Mouse (Mus musculus) MEL (cell line): ENCODE data around the gene Myo9b. TPM values are rescaled to one million over a fixed set of nuclear protein-coding genes. Genes with fewer than 3 reads are reported as not detected.

Source experiments
- DNase-seq: peaks from one replicate; pipeline ENCODE4 v3.0.0; 2011; ENCODE audit warnings: low read depth, low spot score
- H3K27ac ChIP-seq: 2 replicates; pipeline ENCODE4 v1.5.1; 2012; ENCODE audit warnings: low read depth, mild to moderate bottlenecking, control low read depth, low read length, moderate library complexity; ENCODE audit not compliant: control insufficient read depth
- H3K27me3 ChIP-seq, 2 experiments: fragments of 150-350 bp in 1 of 2; sonication (generic) in 1 of 2; 2 replicates each; pipeline ENCODE4 v1.6.1; 2012; ENCODE audit warnings: low read length in 2 of 2, mild to moderate bottlenecking in 2 of 2, improper control_type of control experiment in 1 of 2, moderate library complexity in 1 of 2; ENCODE audit not compliant: insufficient read depth in 2 of 2, control insufficient read depth in 1 of 2
- H3K36me3 ChIP-seq, 2 experiments: 2 replicates each; pipeline ENCODE4 v1.6.1; 2012 to 2014; ENCODE audit warnings: low read length in 2 of 2, improper control_type of control experiment in 1 of 2, inconsistent platforms in 1 of 2, mild to moderate bottlenecking in 1 of 2; ENCODE audit not compliant: insufficient read depth in 2 of 2, control insufficient read depth in 1 of 2
- H3K4me1 ChIP-seq, 2 experiments: fragments of 150-350 bp in 1 of 2; sonication (generic) in 1 of 2; 2 replicates each; pipeline ENCODE4 v1.6.1; 2012; ENCODE audit warnings: low read length in 2 of 2, improper control_type of control experiment in 1 of 2, mild to moderate bottlenecking in 1 of 2; ENCODE audit not compliant: insufficient read depth in 2 of 2, control insufficient read depth in 1 of 2
- H3K4me3 ChIP-seq, 2 experiments: fragments of 150-350 bp in 1 of 2; sonication (generic) in 1 of 2; 2 replicates each; pipeline ENCODE4 v1.5.1; 2012; ENCODE audit warnings: low read depth in 2 of 2, low read length in 2 of 2, mild to moderate bottlenecking in 2 of 2, moderate library complexity in 2 of 2, control low read depth in 1 of 2, improper control_type of control experiment in 1 of 2; ENCODE audit not compliant: control insufficient read depth in 1 of 2, insufficient read depth in 1 of 2
- H3K79me2 ChIP-seq: 2 replicates; pipeline ENCODE4 v1.6.1; 2012; ENCODE audit warnings: mild to moderate bottlenecking, low read length, moderate library complexity; ENCODE audit not compliant: control insufficient read depth, poor library complexity, insufficient read depth
- H3K9ac ChIP-seq: 2 replicates; pipeline ENCODE4 v1.6.1; 2012; ENCODE audit warnings: low read depth, mild to moderate bottlenecking, control low read depth, low read length, moderate library complexity; ENCODE audit not compliant: control insufficient read depth, poor library complexity, severe bottlenecking
- H3K9me3 ChIP-seq: fragments of 150-350 bp; sonication (generic); replicated peaks from 2 replicates; pipeline ENCODE4 v1.6.1; 2012; ENCODE audit warnings: mild to moderate bottlenecking, low read length, improper control_type of control experiment, moderate library complexity; ENCODE audit not compliant: insufficient read depth
- BHLHE40 ChIP-seq: IDR thresholded peaks from 2 replicates; pipeline ENCODE4 v1.6.1; 2012; ENCODE audit warnings: low read depth, mild to moderate bottlenecking, inconsistent platforms, low read length, improper control_type of control experiment, borderline replicate concordance
- CTCF ChIP-seq, 3 experiments: IDR thresholded peaks in 2 of 3; conservative IDR thresholded peaks in 1 of 3; 2 replicates each; pipeline ENCODE4 v1.5.1; 2011 to 2012; ENCODE audit warnings: low read length in 3 of 3, low read depth in 2 of 3, mild to moderate bottlenecking in 2 of 3, improper control_type of control experiment in 1 of 3, inconsistent platforms in 1 of 3, mixed read lengths in 1 of 3, moderate library complexity in 1 of 3; ENCODE audit not compliant: control insufficient read depth in 1 of 3, insufficient read depth in 1 of 3, poor library complexity in 1 of 3, severe bottlenecking in 1 of 3
- ELF1 ChIP-seq: IDR thresholded peaks from 2 replicates; pipeline ENCODE4 v1.6.1; 2014; ENCODE audit warnings: low read depth, mild to moderate bottlenecking, inconsistent platforms, low read length, improper control_type of control experiment, moderate library complexity
- EP300 ChIP-seq, 2 experiments: IDR thresholded peaks; 2 replicates each; pipeline ENCODE4 v1.6.1; 2011; ENCODE audit warnings: improper control_type of control experiment in 2 of 2, low read length in 2 of 2, low read depth in 1 of 2, mild to moderate bottlenecking in 1 of 2
- GABPA ChIP-seq: IDR thresholded peaks from 2 replicates; pipeline ENCODE4 v1.6.1; 2012; ENCODE audit warnings: low read depth, mild to moderate bottlenecking, inconsistent platforms, low read length, improper control_type of control experiment, moderate library complexity
- JUND ChIP-seq: IDR thresholded peaks from 2 replicates; pipeline ENCODE4 v1.6.1; 2011; ENCODE audit warnings: low read depth, mild to moderate bottlenecking, improper control_type of control experiment, low read length
- MEF2A ChIP-seq: IDR thresholded peaks from 2 replicates; pipeline ENCODE4 v1.6.1; 2014; ENCODE audit warnings: low read depth, mild to moderate bottlenecking, inconsistent platforms, low read length, improper control_type of control experiment; ENCODE audit not compliant: poor library complexity, insufficient replicate concordance, severe bottlenecking; ENCODE audit errors: extremely low read depth
- MXI1 ChIP-seq: IDR thresholded peaks from 2 replicates; pipeline ENCODE4 v1.6.1; 2011; ENCODE audit warnings: mild to moderate bottlenecking, low read depth, low read length, improper control_type of control experiment
- MYC ChIP-seq: IDR thresholded peaks from 2 replicates; pipeline ENCODE4 v1.6.1; 2011; ENCODE audit warnings: low read depth, mild to moderate bottlenecking, low read length, improper control_type of control experiment, moderate library complexity
- NRF1 ChIP-seq: IDR thresholded peaks from 2 replicates; pipeline ENCODE4 v1.6.1; 2014; ENCODE audit warnings: low read depth, mild to moderate bottlenecking, inconsistent platforms, low read length, improper control_type of control experiment, moderate library complexity; ENCODE audit not compliant: poor library complexity, insufficient read depth, severe bottlenecking
- POLR2A ChIP-seq, 2 experiments: IDR thresholded peaks; 2 replicates each; pipeline ENCODE4 v1.6.1; 2011 to 2012; ENCODE audit warnings: low read length in 2 of 2, mild to moderate bottlenecking in 2 of 2, control low read depth in 1 of 2, improper control_type of control experiment in 1 of 2, low read depth in 1 of 2, moderate library complexity in 1 of 2; ENCODE audit not compliant: control insufficient read depth in 1 of 2, insufficient read depth in 1 of 2, poor library complexity in 1 of 2
- POLR2AphosphoS2 ChIP-seq: IDR thresholded peaks from 2 replicates; pipeline ENCODE4 v1.6.1; 2011; ENCODE audit warnings: low read length, improper control_type of control experiment
- RAD21 ChIP-seq: IDR thresholded peaks from 2 replicates; pipeline ENCODE4 v1.6.1; 2011; ENCODE audit warnings: mild to moderate bottlenecking, low read depth, low read length, improper control_type of control experiment
- SMC3 ChIP-seq: IDR thresholded peaks from 2 replicates; pipeline ENCODE4 v1.6.1; 2011; ENCODE audit warnings: low read depth, low read length, improper control_type of control experiment
- TBP ChIP-seq: IDR thresholded peaks from 2 replicates; pipeline ENCODE4 v1.8.0; 2011; ENCODE audit warnings: low read depth, low read length, improper control_type of control experiment
- ZKSCAN1 ChIP-seq: IDR thresholded peaks from 2 replicates; pipeline ENCODE4 v1.6.1; 2012; ENCODE audit warnings: low read depth, mild to moderate bottlenecking, inconsistent platforms, low read length, improper control_type of control experiment, moderate library complexity
- ZMIZ1 ChIP-seq: IDR thresholded peaks from 2 replicates; pipeline ENCODE4 v1.6.1; 2012; ENCODE audit warnings: low read depth, mild to moderate bottlenecking, inconsistent platforms, low read length, improper control_type of control experiment, moderate library complexity
- ZNF384 ChIP-seq: IDR thresholded peaks from 2 replicates; pipeline ENCODE4 v1.6.1; 2012; ENCODE audit warnings: low read depth, mild to moderate bottlenecking, inconsistent platforms, low read length, improper control_type of control experiment
- polyA plus RNA-seq, 2 experiments: library from polyadenylated mRNA; stranded (reverse) in 1 of 2; unstranded in 1 of 2; fragments of >175 nt in 1 of 2; fragments of >200 nt in 1 of 2; gene quantifications; 2 replicates each; pipeline versions ENCODE4 v1.2.1 to v1.2.4; 2012; ENCODE audit warnings: low replicate concordance in 2 of 2, low read depth in 1 of 2; ENCODE audit not compliant: insufficient read length in 2 of 2, insufficient read depth in 1 of 2, missing spikeins in 1 of 2
- total RNA-seq: library from RNA; depleted of rRNA; stranded (reverse); fragments of 300-350 nt; gene quantifications from 2 replicates; pipeline ENCODE4 v1.2.3, GENCODE M21; 2012

Myo9b gene
- total and polyA plus RNA-seq, 3 experiments, result 35.8 to 54.8 (median 52.3) TPM

GRCm38 (mm10) chr8:71400826-71401225 lies 128.3 kb downstream of the Myo9b start:
- Histone ChIP-seq H3K4me3 (no peak overlapping the region), H3K36me3 (peaks cover 0 to 11% of the 10 kb centered on the region in 2 experiments; a peak in 2 of 4 replicates), H3K79me2 (peaks cover 16% of the 10 kb centered on the region), H3K4me1 (peaks cover 0 to 13% of the 10 kb centered on the region in 2 experiments; a peak in 2 of 4 replicates), H3K9ac (no peak overlapping the region), H3K27ac (no peak overlapping the region), H3K9me3 (no peaks in the 10 kb centered on the region), H3K27me3 (no peaks in the 10 kb centered on the region)
- no peak for DNase-seq
- TF ChIP-seq POLR2A (IDR thresholded peaks at IDR 0.05; ENCODE audit: control insufficient read depth in 1 of 2, insufficient read depth in 1 of 2, low read depth in 1 of 2, low read length in 2 of 2, poor library complexity in 1 of 2), result 0 out of 4 replicates have a peak, but pooled peaks of 1 of the 2 experiments have one; percentile 19
- TF ChIP-seq RAD21, result no peak

- no peak overlapping the region for H3K9ac ChIP-seq
- no peaks in the 10 kb centered on the region for H3K9me3 ChIP-seq
- no peaks in the 10 kb centered on the region for H3K27me3 ChIP-seq
- H3K4me1 ChIP-seq, result peaks cover 0 to 8% of the 10 kb centered on the region in 2 experiments; a peak in 2 of 4 replicates
- TF ChIP-seq MEF2A (no peak), ZKSCAN1 (no peak), POLR2AphosphoS2 (0 out of 2 replicates have a peak, but pooled peaks have one; percentile 30)
- H3K27ac ChIP-seq, result no peak overlapping the region
- no peak for DNase-seq
- no peak overlapping the region for H3K4me3 ChIP-seq
- H3K79me2 ChIP-seq, result peaks cover 22% of the 10 kb centered on the region
- H3K36me3 ChIP-seq, result peaks cover 0 to 7% of the 10 kb centered on the region in 2 experiments; a peak in 1 of 4 replicates
Observed at GRCm38 (mm10) chr8:71401454-71401853, 128.9 kb downstream of the Myo9b start.

- Histone ChIP-seq H3K27me3 (no peaks in the 10 kb centered on the region), H3K9ac (no peak overlapping the region), H3K4me1 (peaks cover 0 to 16% of the 10 kb centered on the region in 2 experiments; a peak in 2 of 4 replicates), H3K4me3 (no peak overlapping the region), H3K36me3 (peaks cover 0 to 11% of the 10 kb centered on the region in 2 experiments; a peak in 2 of 4 replicates), H3K27ac (no peak overlapping the region), H3K9me3 (no peaks in the 10 kb centered on the region), H3K79me2 (peaks cover 26% of the 10 kb centered on the region)
- no peak for TF ChIP-seq POLR2AphosphoS2
- no peak for TF ChIP-seq ZMIZ1
- no peak for TF ChIP-seq MXI1
- TF ChIP-seq ZNF384, result no peak
- TF ChIP-seq NRF1, result no peak
- no peak for TF ChIP-seq JUND
- no peak for TF ChIP-seq SMC3
- TF ChIP-seq GABPA, result no peak
- no peak for TF ChIP-seq EP300 (IDR thresholded peaks at IDR 0.05; ENCODE audit: low read depth in 1 of 2, low read length in 2 of 2)
- TF ChIP-seq BHLHE40, result no peak
- no peak for TF ChIP-seq RAD21
- no peak for TF ChIP-seq CTCF (IDR thresholded peaks at IDR 0.05 in 2 of 3, conservative IDR thresholded peaks at IDR 0.05 in 1 of 3; ENCODE audit: control insufficient read depth in 1 of 3, insufficient read depth in 1 of 3, low read depth in 2 of 3, low read length in 3 of 3, poor library complexity in 1 of 3, severe bottlenecking in 1 of 3)
- no peak for TF ChIP-seq MYC
- TF ChIP-seq ELF1, result no peak
- no peak for TF ChIP-seq TBP
- no peak for DNase-seq
Observed at GRCm38 (mm10) chr8:71402446-71402964, 130.0 kb downstream of the Myo9b start.
